Mouse (Mus musculus) G1E (cell line): ENCODE data around the gene Vnn3.

Experiments
- CTCF ChIP-seq: IDR thresholded peaks from 2 replicates; pipeline ENCODE4 v1.5.1; 2012; ENCODE audit warnings: low read depth, low read length, inconsistent platforms, mixed read lengths
- GATA1 ChIP-seq: IDR thresholded peaks from 2 replicates; pipeline ENCODE4 v1.6.1; 2012; ENCODE audit warnings: borderline replicate concordance, low read length, inconsistent platforms, mixed read lengths
- GATA2 ChIP-seq: IDR thresholded peaks from 2 replicates; pipeline ENCODE4 v1.6.1; 2012; ENCODE audit warnings: low read depth, low read length, inconsistent platforms, borderline replicate concordance
- POLR2AphosphoS5 ChIP-seq: IDR thresholded peaks from 2 replicates; pipeline ENCODE4 v1.6.1; 2012; ENCODE audit warnings: low read depth, low read length, inconsistent platforms; ENCODE audit not compliant: insufficient replicate concordance
- TAL1 ChIP-seq: conservative IDR thresholded peaks from 2 replicates; pipeline ENCODE4 v1.6.1; 2012; ENCODE audit warnings: low read depth, low read length, inconsistent platforms, mixed read lengths

DNA sequence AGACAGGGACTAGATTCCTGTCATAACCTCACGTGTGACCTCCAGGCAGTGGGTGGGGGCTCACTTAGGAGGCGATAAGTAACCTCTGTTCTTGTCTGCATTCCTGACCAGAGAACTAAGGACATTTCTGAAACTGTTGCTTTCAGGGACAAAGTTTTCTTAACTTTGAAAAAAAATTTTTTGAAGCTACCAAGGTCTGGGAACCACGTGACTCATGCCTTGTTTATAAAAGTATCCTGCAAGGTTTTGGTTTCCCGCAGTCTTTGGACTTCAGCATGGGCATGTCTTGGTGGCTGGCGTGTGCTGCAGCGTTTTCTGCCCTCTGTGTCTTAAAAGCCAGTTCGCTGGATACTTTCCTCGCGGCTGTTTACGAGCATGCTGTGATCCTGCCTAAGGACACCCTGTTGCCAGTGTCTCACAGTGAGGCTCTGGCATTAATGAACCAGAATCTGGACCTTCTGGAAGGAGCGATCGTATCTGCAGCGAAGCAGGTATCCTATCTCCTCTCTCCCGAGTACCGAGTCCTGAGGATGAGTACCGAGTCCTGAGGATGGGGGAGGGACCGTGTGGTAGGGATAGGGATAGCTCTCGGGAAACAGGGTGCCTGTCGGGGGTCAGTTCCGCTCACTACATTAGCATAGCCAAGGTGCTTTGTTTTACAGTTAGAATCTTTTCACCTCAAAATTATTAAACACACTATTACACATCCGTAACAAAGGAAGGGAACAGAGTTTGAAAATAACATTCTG, 43.5 kb downstream of the Vnn3 start, which contains the start of gene Vnn1:
- TF ChIP-seq CTCF (no peak), TAL1 (no peak), GATA1 (no peak), POLR2AphosphoS5 (no peak), GATA2 (no peak)
